Mouse (Mus musculus) MEL (cell line): ENCODE measurements at regions not wholly inside any gene's neighbourhood (a gene's known extent, or its start where the extent isn't known, plus 50 kb on each side); places are given as distances from the start of the nearest gene placed in this dataset.

Experiments used
- CHD2 ChIP-seq: IDR thresholded peaks from 2 replicates; pipeline ENCODE4 v1.6.1; 2011; ENCODE audit warnings: low read length, improper control_type of control experiment
- ELF1 ChIP-seq: IDR thresholded peaks from 2 replicates; pipeline ENCODE4 v1.6.1; 2014; ENCODE audit warnings: low read depth, mild to moderate bottlenecking, inconsistent platforms, low read length, improper control_type of control experiment, moderate library complexity
- GATA1 ChIP-seq: IDR thresholded peaks from 2 replicates; pipeline ENCODE4 v1.6.1; 2011; ENCODE audit warnings: low read depth, low read length, improper control_type of control experiment
- HCFC1 ChIP-seq: IDR thresholded peaks from 2 replicates; pipeline ENCODE4 v1.6.1; 2012; ENCODE audit warnings: low read depth, mild to moderate bottlenecking, inconsistent platforms, low read length, improper control_type of control experiment, moderate library complexity
- MYB ChIP-seq: IDR thresholded peaks from 2 replicates; pipeline ENCODE4 v1.6.1; 2011; ENCODE audit warnings: mild to moderate bottlenecking, low read depth, low read length, improper control_type of control experiment
- RCOR1 ChIP-seq: IDR thresholded peaks from 2 replicates; pipeline ENCODE4 v1.6.1; 2012; ENCODE audit warnings: low read depth, mild to moderate bottlenecking, inconsistent platforms, low read length, improper control_type of control experiment

- TF ChIP-seq MYB, result no peak
- no peak for TF ChIP-seq ELF1
- no peak for TF ChIP-seq HCFC1
- TF ChIP-seq GATA1, result no peak
- TF ChIP-seq RCOR1, result no peak
- TF ChIP-seq CHD2, result no peak
These were observed 194.4 kb upstream of the Dio2 start for GRCm38 (mm10) chr12:90932684-90933083.
